Mouse (Mus musculus) megakaryocyte, adult 5-6 weeks (primary cell): Measurements from ENCODE around the gene Olfr1241. TPM values are rescaled to one million over a fixed set of nuclear protein-coding genes. Genes with fewer than 3 reads are reported as not detected.

Experiments used
- ATAC-seq: 2 replicates; pipeline ENCODE4 v1.8.0; 2016; ENCODE audit warnings: mild to moderate bottlenecking, inconsistent platforms; ENCODE audit not compliant: poor library complexity, severe bottlenecking
- total RNA-seq, 2 experiments: library from RNA; stranded (forward) in 1 of 2; stranded (reverse) in 1 of 2; fragments of 153-499, 151-499 nt in 1 of 2; fragments of 221-1000, 200-1000 nt in 1 of 2; gene quantifications; 2 replicates each; pipeline versions ENCODE4 v1.2.3 to v1.2.4; 2015 to 2017

Olfr1241 gene
- total RNA-seq (2015) (not detected in 2 replicates), total RNA-seq (2017) (not detected in 2 replicates)

DNA sequence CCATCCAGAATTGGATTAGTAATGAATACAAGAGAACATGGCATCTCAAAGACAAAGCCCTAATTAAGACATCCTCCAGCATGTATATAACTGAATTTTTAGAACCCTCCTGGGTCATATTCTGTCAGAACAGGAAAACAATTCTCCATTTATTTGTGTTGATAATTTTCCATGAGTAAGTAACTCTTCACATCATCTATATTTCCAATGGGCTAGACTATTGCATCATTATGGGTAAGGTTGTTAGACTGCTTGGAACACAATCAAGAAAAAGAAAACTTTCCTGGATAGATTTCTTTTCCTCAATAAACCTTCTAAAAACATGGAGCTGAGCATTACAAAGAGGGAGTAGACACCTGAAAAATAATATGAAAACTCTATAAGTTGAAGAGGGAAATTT is at the start of gene Olfr1241:
TSS of gene Olfr1241 (minus strand) at position 101 of the 400 bp plus-strand sequence.
- no peak for ATAC-seq

DNA sequence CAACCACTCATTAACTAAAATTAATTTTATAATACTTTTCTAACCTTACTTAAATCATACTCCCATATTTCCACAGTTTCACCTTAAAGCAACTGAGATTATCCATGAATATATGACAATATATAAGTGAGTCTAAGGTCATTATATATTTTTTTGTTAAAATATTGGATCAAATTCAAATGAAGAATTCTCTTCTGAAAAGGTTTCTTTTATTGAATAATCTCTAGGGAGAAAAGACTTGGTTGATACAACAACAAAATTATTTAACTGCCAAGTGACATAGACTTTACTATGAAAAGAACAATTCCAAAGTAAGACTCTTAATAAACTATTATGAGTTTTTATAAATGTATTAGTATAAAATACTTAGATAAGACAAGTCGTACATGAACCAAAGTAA is 44.5 kb upstream of the Olfr1241 start, which contains the start of gene Olfr1243:
TSS of gene Olfr1243 (minus strand) at position 101 of the 400 bp plus-strand sequence.
- ATAC-seq = no peak

DNA sequence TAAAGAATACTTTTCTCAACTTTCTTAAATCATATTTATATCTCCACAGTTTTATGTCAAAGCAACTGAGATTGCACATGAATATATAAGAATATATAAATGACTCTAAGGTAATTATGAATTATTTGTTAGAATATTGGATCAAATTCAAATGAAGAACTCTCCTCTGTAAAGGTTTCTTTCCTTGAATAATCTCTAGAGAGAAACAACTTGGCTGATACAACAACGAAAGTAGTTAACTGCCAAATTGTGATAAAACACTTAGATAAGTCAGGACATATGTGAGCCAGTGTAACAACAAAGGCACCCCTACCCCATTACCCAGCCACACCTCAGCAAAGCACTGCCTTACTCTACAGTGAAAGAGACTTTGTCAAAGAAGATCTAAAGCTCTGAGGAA is 11.3 kb upstream of the Olfr1241 start, which contains the start of gene Olfr1242:
TSS of gene Olfr1242 (minus strand) at position 101 of the 400 bp plus-strand sequence.
- no peak for ATAC-seq

DNA sequence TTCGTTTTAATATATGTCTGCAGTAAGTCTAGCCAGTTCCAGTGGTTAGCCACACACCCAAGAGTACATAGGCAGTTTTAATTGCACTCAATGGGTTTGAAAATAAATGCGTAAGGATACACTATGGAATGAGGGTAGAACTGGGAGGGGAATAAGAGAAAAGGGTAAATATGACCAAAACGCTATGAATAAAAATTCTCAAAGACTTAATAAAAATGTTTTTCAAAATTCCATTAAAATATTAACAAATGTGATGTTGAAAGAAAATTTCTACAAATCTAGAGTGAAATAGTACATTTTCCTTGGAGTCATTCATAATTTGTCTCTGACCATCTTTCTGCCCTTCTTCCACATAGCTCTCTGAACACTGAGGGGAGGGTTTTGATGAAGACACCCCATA is 44.0 kb downstream of the Olfr1241 start, which contains the start of gene Olfr1240:
TSS of gene Olfr1240 (minus strand) at position 101 of the 400 bp plus-strand sequence.
- ATAC-seq = no peak

Other genes with a start within 250 kb of the Olfr1241 start
- gene Olfr1228, start 233.1 kb downstream of the Olfr1241 start, total RNA-seq (2015) = not detected in 2 replicates
- gene Olfr1228, start 233.1 kb downstream of the Olfr1241 start, total RNA-seq (2017) = not detected in 2 replicates
- not detected in 2 replicates for gene Olfr1229, start 199.1 kb downstream of the Olfr1241 start, total RNA-seq (2015)
- gene Olfr1229, start 199.1 kb downstream of the Olfr1241 start, total RNA-seq (2017) = not detected in 2 replicates
- gene Olfr1230, start 189.9 kb downstream of the Olfr1241 start, total RNA-seq (2015) = not detected in 2 replicates
- gene Olfr1230, start 189.9 kb downstream of the Olfr1241 start, total RNA-seq (2017) = not detected in 2 replicates
- not detected in 2 replicates for gene Olfr1231, start 180.1 kb downstream of the Olfr1241 start, total RNA-seq (2015)
- not detected in 2 replicates for gene Olfr1231, start 180.1 kb downstream of the Olfr1241 start, total RNA-seq (2017)
- gene Olfr1232, start 157.5 kb downstream of the Olfr1241 start, total RNA-seq (2015) = not detected in 2 replicates
- not detected in 2 replicates for gene Olfr1232, start 157.5 kb downstream of the Olfr1241 start, total RNA-seq (2017)
- not detected in 2 replicates for gene Olfr1233, start 144.7 kb downstream of the Olfr1241 start, total RNA-seq (2015)
- not detected in 2 replicates for gene Olfr1233, start 144.7 kb downstream of the Olfr1241 start, total RNA-seq (2017)
- gene Olfr1234, start 122.3 kb downstream of the Olfr1241 start, total RNA-seq (2015) = not detected in 2 replicates
- not detected in 2 replicates for gene Olfr1234, start 122.3 kb downstream of the Olfr1241 start, total RNA-seq (2017)
- not detected in 2 replicates for gene Olfr1238, start 77.5 kb downstream of the Olfr1241 start, total RNA-seq (2015)
- 0.04 TPM in 1 of 2 replicates, not detected in the other for gene Olfr1238, start 77.5 kb downstream of the Olfr1241 start, total RNA-seq (2017)
- gene Olfr1239, start 66.7 kb downstream of the Olfr1241 start, total RNA-seq (2015) = not detected in 2 replicates
- gene Olfr1239, start 66.7 kb downstream of the Olfr1241 start, total RNA-seq (2017) = not detected in 2 replicates
- gene Olfr1240, start 44.1 kb downstream of the Olfr1241 start, total RNA-seq (2015) = not detected in 2 replicates
- gene Olfr1240, start 44.1 kb downstream of the Olfr1241 start, total RNA-seq (2017) = not detected in 2 replicates
- gene Olfr1242, start 11.2 kb upstream of the Olfr1241 start, total RNA-seq (2015) = not detected in 2 replicates
- gene Olfr1242, start 11.2 kb upstream of the Olfr1241 start, total RNA-seq (2017) = not detected in 2 replicates
- gene Olfr1243, start 44.4 kb upstream of the Olfr1241 start, total RNA-seq (2015) = not detected in 2 replicates
- not detected in 2 replicates for gene Olfr1243, start 44.4 kb upstream of the Olfr1241 start, total RNA-seq (2017)
- gene Olfr1245, start 91.3 kb upstream of the Olfr1241 start, total RNA-seq (2015) = not detected in 2 replicates
- gene Olfr1245, start 91.3 kb upstream of the Olfr1241 start, total RNA-seq (2017) = not detected in 2 replicates
- not detected in 2 replicates for gene Olfr1246, start 106.0 kb upstream of the Olfr1241 start, total RNA-seq (2015)
- gene Olfr1246, start 106.0 kb upstream of the Olfr1241 start, total RNA-seq (2017) = not detected in 2 replicates
- gene Olfr1247, start 127.0 kb upstream of the Olfr1241 start, total RNA-seq (2015) = not detected in 2 replicates
- not detected in 2 replicates for gene Olfr1247, start 127.0 kb upstream of the Olfr1241 start, total RNA-seq (2017)
- not detected in 2 replicates for gene Olfr1248, start 131.1 kb upstream of the Olfr1241 start, total RNA-seq (2015)
- gene Olfr1248, start 131.1 kb upstream of the Olfr1241 start, total RNA-seq (2017) = not detected in 2 replicates
- gene Olfr1249, start 147.9 kb upstream of the Olfr1241 start, total RNA-seq (2015) = not detected in 2 replicates
- not detected in 2 replicates for gene Olfr1249, start 147.9 kb upstream of the Olfr1241 start, total RNA-seq (2017)
- gene Olfr1250, start 174.3 kb upstream of the Olfr1241 start, total RNA-seq (2015) = not detected in 2 replicates
- not detected in 2 replicates for gene Olfr1250, start 174.3 kb upstream of the Olfr1241 start, total RNA-seq (2017)
- gene Olfr1251, start 184.8 kb upstream of the Olfr1241 start, total RNA-seq (2015) = not detected in 2 replicates
- gene Olfr1251, start 184.8 kb upstream of the Olfr1241 start, total RNA-seq (2017) = not detected in 2 replicates
- gene Olfr1252, start 237.9 kb upstream of the Olfr1241 start, total RNA-seq (2015) = not detected in 2 replicates
- gene Olfr1252, start 237.9 kb upstream of the Olfr1241 start, total RNA-seq (2017) = not detected in 2 replicates